Mouse (Mus musculus): ENCODE measurements around the gene Faf2.

DNA sequence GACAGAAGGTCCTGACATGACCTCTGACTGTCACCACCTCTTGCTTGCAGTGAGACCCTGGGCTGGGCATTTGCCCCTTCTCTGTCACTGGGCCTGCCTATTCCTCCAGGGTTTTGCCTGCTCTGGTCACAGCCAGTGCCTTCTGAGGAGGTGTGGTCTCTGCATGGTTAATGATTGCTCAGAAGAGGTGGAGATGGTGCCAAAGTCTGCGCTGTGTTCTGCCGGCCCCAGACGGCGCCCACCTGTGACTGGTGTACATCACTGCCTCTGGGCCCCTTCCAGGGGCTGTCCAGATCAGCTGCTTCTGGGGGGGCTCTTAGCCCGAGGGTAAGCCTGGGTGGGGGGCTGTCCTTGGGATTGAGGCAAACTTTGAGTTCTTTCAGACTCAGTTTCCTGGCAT, 79.7 kb downstream of the Faf2 start, which contains the start of gene Cdhr2:
- TF ChIP-seq GATA1 (IDR thresholded peaks at IDR 0.05; ENCODE audit: low read length) (no peak), TAL1 (IDR thresholded peaks at IDR 0.05; ENCODE audit: low read length) (no peak)

Measured in erythroblast, embryonic 14.5 days (primary cell).